Mouse (Mus musculus): ENCODE results near the gene Clcn5. TPM values are rescaled to one million over a fixed set of nuclear protein-coding genes. Genes with fewer than 3 reads are reported as not detected.

Gene Clcn5
- total RNA-seq (2014; rRNA removed; ENCODE audit: low replicate concordance) (22.8 and 41.5 TPM in 2 replicates), polyA plus RNA-seq (2015; fragmentation: Nextera tagmentation; extraction: Ambion mirVana) (3.5 and 6.6 TPM in 2 replicates)

GRCm38 (mm10) chrX:7319089-7319721 is at the start of gene Clcn5:
Gene Clcn5 (minus strand): TSS chrX:7319358.
- peak within 1 kb of the TSS; percentile 78 for H3K9ac ChIP-seq (replicated peaks; ENCODE audit: low read depth, low read length)
- peak within 1 kb of the TSS; percentile 64 for H3K4me3 ChIP-seq (ENCODE audit: low read depth, low read length)
- H3K36me3 ChIP-seq (replicated peaks; ENCODE audit: control insufficient read depth, insufficient read depth, low read length): no peaks in the 10 kb centered on the region
- WGBS: 21% methylated on average over 38 of the region's 43 CpGs
- peak within 1 kb of the TSS; percentile 65 for H3K4me2 ChIP-seq (ENCODE audit: low read depth, low read length)
- no peaks in the 10 kb centered on the region for H3K4me1 ChIP-seq (ENCODE audit: control insufficient read depth, insufficient read depth)
- no peak for TF ChIP-seq CTCF (IDR thresholded peaks at IDR 0.05; ENCODE audit: low read depth)
- no peak for TF ChIP-seq EP300 (IDR thresholded peaks at IDR 0.05; ENCODE audit: low read depth)
- DNase-seq (ENCODE audit: low spot score) (peak; percentile 90), ATAC-seq (ENCODE audit: insufficient read depth, low read depth) (peak; percentile 98)
- no peaks in the 10 kb centered on the region for H3K27me3 ChIP-seq (ENCODE audit: control insufficient read depth, insufficient read depth, low read length)
- H3K9me3 ChIP-seq (replicated peaks; ENCODE audit: control insufficient read depth, low read length): no peaks in the 10 kb centered on the region
- peak within 1 kb of the TSS; percentile 85 for H3K27ac ChIP-seq (ENCODE audit: low read depth)

DNA sequence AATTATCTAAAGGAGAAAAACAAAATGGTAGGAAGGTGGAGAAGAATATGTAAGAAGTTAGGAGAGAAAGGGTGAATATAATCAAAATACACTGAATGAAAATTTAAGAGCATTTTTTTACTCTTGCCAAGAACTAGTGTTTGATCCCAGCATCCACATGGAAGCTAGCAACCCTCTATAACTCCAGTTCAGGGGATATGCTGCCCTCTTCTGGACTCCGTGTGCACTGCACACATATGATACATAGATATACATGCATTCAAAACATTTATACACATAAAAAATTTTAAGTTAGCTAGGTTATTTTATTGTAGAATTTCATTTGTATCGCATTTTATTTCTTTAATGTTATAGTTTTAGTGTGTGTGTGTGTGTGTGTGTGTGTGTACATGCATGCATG is 6.3 kb upstream of the Clcn5 start:
- WGBS: 46% methylated on average over 2 of the region's 2 CpGs
- no peak overlapping the region for H3K4me3 ChIP-seq (ENCODE audit: low read depth, low read length)
- H3K9me3 ChIP-seq (replicated peaks; ENCODE audit: control insufficient read depth, low read length): no peaks in the 10 kb centered on the region
- H3K9ac ChIP-seq (replicated peaks; ENCODE audit: low read depth, low read length): no peak overlapping the region
- DNase-seq (ENCODE audit: low spot score): no peak
- ATAC-seq (ENCODE audit: insufficient read depth, low read depth): no peak
- no peak overlapping the region for H3K27ac ChIP-seq (ENCODE audit: low read depth)
- TF ChIP-seq EP300 (IDR thresholded peaks at IDR 0.05; ENCODE audit: low read depth) (no peak), CTCF (IDR thresholded peaks at IDR 0.05; ENCODE audit: low read depth) (no peak)
- no peaks in the 10 kb centered on the region for H3K4me1 ChIP-seq (ENCODE audit: control insufficient read depth, insufficient read depth)
- H3K36me3 ChIP-seq (replicated peaks; ENCODE audit: control insufficient read depth, insufficient read depth, low read length): no peaks in the 10 kb centered on the region
- no peak overlapping the region for H3K4me2 ChIP-seq (ENCODE audit: low read depth, low read length)
- no peaks in the 10 kb centered on the region for H3K27me3 ChIP-seq (ENCODE audit: control insufficient read depth, insufficient read depth, low read length)

- no peak overlapping the region for H3K4me2 ChIP-seq (ENCODE audit: low read depth, low read length)
- H3K27ac ChIP-seq (ENCODE audit: low read depth): no peak overlapping the region
- no peak for ATAC-seq (ENCODE audit: insufficient read depth, low read depth)
- no peak overlapping the region for H3K9ac ChIP-seq (replicated peaks; ENCODE audit: low read depth, low read length)
- no peaks in the 10 kb centered on the region for H3K36me3 ChIP-seq (replicated peaks; ENCODE audit: control insufficient read depth, insufficient read depth, low read length)
- no peaks in the 10 kb centered on the region for H3K4me1 ChIP-seq (ENCODE audit: control insufficient read depth, insufficient read depth)
- no peaks in the 10 kb centered on the region for H3K9me3 ChIP-seq (replicated peaks; ENCODE audit: control insufficient read depth, low read length)
- DNase-seq (ENCODE audit: low spot score): peak; percentile 22
- H3K4me3 ChIP-seq (ENCODE audit: low read depth, low read length): no peak overlapping the region
- 7% methylated on average over 7 of the region's 7 CpGs for WGBS
- TF ChIP-seq EP300 (IDR thresholded peaks at IDR 0.05; ENCODE audit: low read depth) (no peak), CTCF (IDR thresholded peaks at IDR 0.05; ENCODE audit: low read depth) (peak; percentile 54)
- no peaks in the 10 kb centered on the region for H3K27me3 ChIP-seq (ENCODE audit: control insufficient read depth, insufficient read depth, low read length)
Measured at GRCm38 (mm10) chrX:7322288-7322687, 3.1 kb upstream of the Clcn5 start.

DNA sequence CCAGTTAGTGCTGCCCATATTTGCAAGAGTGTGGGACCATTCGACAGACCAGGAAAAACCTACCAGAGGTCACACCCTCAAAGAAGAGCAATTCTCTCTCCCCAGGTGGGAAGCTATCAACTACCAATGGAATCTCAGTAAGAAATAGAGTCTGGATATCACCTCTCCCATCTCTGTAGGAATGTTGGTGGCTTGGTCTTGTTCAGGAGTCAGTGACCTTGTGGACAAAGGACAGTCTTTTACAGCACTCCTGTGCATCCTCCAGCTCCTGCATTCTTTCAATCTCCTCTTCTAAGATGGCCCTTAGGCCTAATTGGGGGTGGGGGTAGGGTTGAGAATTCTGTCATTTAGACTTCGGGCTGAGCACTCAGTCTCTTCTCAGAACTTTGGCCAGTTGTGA is 1.4 kb upstream of the Clcn5 start:
- Histone ChIP-seq H3K4me2 (ENCODE audit: low read depth, low read length) (no peak overlapping the region), H3K36me3 (replicated peaks; ENCODE audit: control insufficient read depth, insufficient read depth, low read length) (no peaks in the 10 kb centered on the region), H3K4me3 (ENCODE audit: low read depth, low read length) (no peak overlapping the region), H3K27ac (ENCODE audit: low read depth) (no peak overlapping the region), H3K9ac (replicated peaks; ENCODE audit: low read depth, low read length) (no peak overlapping the region), H3K4me1 (ENCODE audit: control insufficient read depth, insufficient read depth) (no peaks in the 10 kb centered on the region), H3K9me3 (replicated peaks; ENCODE audit: control insufficient read depth, low read length) (no peaks in the 10 kb centered on the region), H3K27me3 (ENCODE audit: control insufficient read depth, insufficient read depth, low read length) (no peaks in the 10 kb centered on the region)
- 46% methylated on average over 2 of the region's 2 CpGs for WGBS
- DNase-seq (ENCODE audit: low spot score) (no peak), ATAC-seq (ENCODE audit: insufficient read depth, low read depth) (no peak)
- TF ChIP-seq CTCF (IDR thresholded peaks at IDR 0.05; ENCODE audit: low read depth) (no peak), EP300 (IDR thresholded peaks at IDR 0.05; ENCODE audit: low read depth) (no peak)

DNA sequence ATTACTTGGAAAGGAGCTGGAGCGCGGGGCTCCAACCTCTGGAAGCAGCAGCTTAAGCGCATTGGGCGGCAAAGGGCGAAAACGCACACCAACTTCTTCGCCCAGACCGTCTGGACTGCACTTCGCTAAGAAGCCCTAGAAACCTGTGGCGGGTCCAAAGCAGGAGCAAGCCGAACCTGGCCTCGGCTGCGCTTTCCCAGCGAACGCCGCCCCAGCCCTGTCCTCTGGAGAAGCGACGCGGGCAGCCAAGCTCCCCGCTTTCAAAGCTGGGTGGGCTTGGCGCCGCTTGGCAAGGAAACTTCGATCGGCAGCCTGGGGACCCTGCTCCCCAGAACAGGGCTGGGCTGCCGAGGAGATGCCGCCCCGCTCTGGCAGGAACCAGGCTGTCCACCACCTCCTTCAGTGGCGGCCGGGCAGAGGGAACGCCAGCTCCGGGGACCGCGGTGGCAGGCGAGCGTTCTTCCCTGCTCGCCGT is 570 bp downstream of the Clcn5 start:
- Histone ChIP-seq H3K27ac (ENCODE audit: low read depth) (peak overlapping the region; percentile 85), H3K9ac (replicated peaks; ENCODE audit: low read depth, low read length) (peak overlapping the region; percentile 78), H3K36me3 (replicated peaks; ENCODE audit: control insufficient read depth, insufficient read depth, low read length) (no peaks in the 10 kb centered on the region), H3K9me3 (replicated peaks; ENCODE audit: control insufficient read depth, low read length) (no peaks in the 10 kb centered on the region), H3K4me2 (ENCODE audit: low read depth, low read length) (peak overlapping the region; percentile 65), H3K27me3 (ENCODE audit: control insufficient read depth, insufficient read depth, low read length) (no peaks in the 10 kb centered on the region), H3K4me3 (ENCODE audit: low read depth, low read length) (peak overlapping the region; percentile 64), H3K4me1 (ENCODE audit: control insufficient read depth, insufficient read depth) (no peaks in the 10 kb centered on the region)
- WGBS: 15% methylated on average over 27 of the region's 37 CpGs
- ATAC-seq (ENCODE audit: insufficient read depth, low read depth): peak; percentile 59
- TF ChIP-seq EP300 (IDR thresholded peaks at IDR 0.05; ENCODE audit: low read depth) (no peak), CTCF (IDR thresholded peaks at IDR 0.05; ENCODE audit: low read depth) (no peak)
- no peak for DNase-seq (ENCODE audit: low spot score)
